Mouse (Mus musculus) lung, postnatal 25 days (tissue): ENCODE data around the gene Olfr295.

ENCODE experiments used
- DNase-seq: peaks from one replicate; pipeline ENCODE4 v3.0.0; 2022; ENCODE audit warnings: low spot score

Gene Olfr295

DNA sequence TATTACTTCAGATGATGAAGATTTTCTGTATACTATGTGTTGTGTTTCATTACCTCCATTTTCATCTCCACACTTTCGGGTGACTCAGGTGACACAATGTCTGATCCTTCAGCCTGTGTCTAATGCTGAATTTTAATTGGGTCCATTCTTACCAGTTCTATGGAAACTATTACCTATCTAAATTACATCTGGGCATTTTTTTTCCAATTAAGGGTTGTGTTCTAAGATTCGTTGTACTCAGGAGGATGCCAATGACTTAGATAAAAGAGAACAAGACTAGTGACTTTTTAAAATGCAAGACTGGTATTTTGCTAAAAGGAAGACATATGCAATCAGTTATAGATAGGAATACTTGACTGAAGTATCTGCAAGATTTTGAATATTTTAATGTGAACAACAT is at the start of gene Olfr295:
Gene Olfr295, plus strand, starts transcription at position 301 of the 400 bp plus-strand sequence.
- DNase-seq, result no peak

DNA sequence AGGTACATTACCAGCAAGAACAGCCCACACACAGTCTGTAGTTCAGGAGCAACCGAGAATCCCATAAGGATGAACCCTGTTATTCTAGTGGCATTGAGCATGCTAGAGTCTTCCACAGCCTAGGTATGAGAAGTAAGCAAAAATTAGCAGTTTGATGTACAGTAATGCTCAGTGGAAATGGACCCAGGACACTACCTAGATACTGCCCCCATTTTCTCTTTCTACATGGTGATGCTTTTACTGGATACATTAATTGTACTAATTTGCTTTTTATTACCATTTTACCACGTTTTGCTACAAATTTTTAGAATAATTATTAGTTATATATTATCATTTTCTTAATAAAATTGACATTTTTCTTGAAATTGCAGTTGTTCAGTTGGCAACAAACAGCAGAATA is 32.9 kb downstream of the Olfr295 start, which contains the start of gene Olfr294:
Gene Olfr294, minus strand, starts transcription at position 101 of the 400 bp plus-strand sequence.
- no peak for DNase-seq
